Mouse (Mus musculus) spleen, adult 2 months (tissue): ENCODE results near the gene Tspan14.

Experiments
- CTCF ChIP-seq: fragments of 200-500 bp; IDR thresholded peaks from 2 replicates; pipeline ENCODE4 v1.5.1; 2011; ENCODE audit warnings: mild to moderate bottlenecking, inconsistent platforms; ENCODE audit not compliant: insufficient read depth, insufficient read length, insufficient replicate concordance; ENCODE audit errors: extremely low read depth
- POLR2A ChIP-seq: fragments of 200-500 bp; IDR thresholded peaks from 2 replicates; pipeline ENCODE4 v1.6.1; 2011; ENCODE audit warnings: low read depth, low read length, inconsistent platforms

- TF ChIP-seq POLR2A (no peak), CTCF (no peak)
These were observed 103.6 kb downstream of the Tspan14 start for GRCm38 (mm10) chr14:40863022-40863421.
